Mouse (Mus musculus) midbrain, embryonic 10.5 days (tissue): Measurements from ENCODE around the gene Triobp. TPM values are rescaled to one million over a fixed set of nuclear protein-coding genes. Genes with fewer than 3 reads are reported as not detected.

Experiments
- DNase-seq: peaks from one replicate; pipeline ENCODE4 v3.0.0-alpha.2; 2017; ENCODE audit warnings: low spot score
- H3K27ac ChIP-seq: fragments of 300-500 bp; sonication (generic); replicated peaks from 2 replicates; pipeline ENCODE4 v1.5.1; 2016; ENCODE audit warnings: mild to moderate bottlenecking
- H3K27me3 ChIP-seq: fragments of 300-500 bp; sonication (generic); 2 replicates; pipeline ENCODE4 v1.6.1; 2016; ENCODE audit warnings: low read depth, mild to moderate bottlenecking; ENCODE audit not compliant: poor library complexity, severe bottlenecking
- H3K36me3 ChIP-seq: fragments of 300-500 bp; sonication (generic); 2 replicates; pipeline ENCODE4 v1.6.1; 2016; ENCODE audit warnings: mild to moderate bottlenecking, moderate library complexity
- H3K4me1 ChIP-seq: fragments of 300-500 bp; sonication (generic); 2 replicates; pipeline ENCODE4 v1.6.1; 2016
- H3K4me3 ChIP-seq: fragments of 300-500 bp; sonication (generic); 2 replicates; pipeline ENCODE4 v1.5.1; 2016; ENCODE audit warnings: mild to moderate bottlenecking, moderate library complexity
- H3K9me3 ChIP-seq: fragments of 300-500 bp; sonication (generic); replicated peaks from 2 replicates; pipeline ENCODE4 v1.6.1; 2016; ENCODE audit warnings: mild to moderate bottlenecking
- WGBS: fragments of 180-500 bp; shearing (Covaris S2); methylation state at CpG from one replicate; pipeline ENCODE4 v1.1.7; 2016; 5-methylcytosine and 5-hydroxymethylcytosine counted together
- polyA plus RNA-seq: library from polyadenylated mRNA; unstranded; fragments of >200 nt; fragmentation: Nextera tagmentation; extraction: Ambion mirVana; gene quantifications from 2 replicates; pipeline ENCODE4 v1.2.1, GENCODE M21; 2016

Triobp gene
- polyA plus RNA-seq, 1 experiment from 2014 or later = 39.7 TPM

GRCm38 (mm10) chr15:78914091-78914822, 33.3 kb upstream of the Triobp start:
- DNase-seq = peak; percentile 55
- H3K4me3 ChIP-seq = peak overlapping the region; percentile 91
- H3K4me1 ChIP-seq = peaks cover 51% of the 10 kb centered on the region
- H3K36me3 ChIP-seq = peaks cover 39% of the 10 kb centered on the region
- no peaks in the 10 kb centered on the region for H3K27me3 ChIP-seq
- no peaks in the 10 kb centered on the region for H3K9me3 ChIP-seq
- under 1% methylated on average over 87 of the region's 87 CpGs for WGBS
- peak overlapping the region; percentile 95 for H3K27ac ChIP-seq

GRCm38 (mm10) chr15:78914823-78915659, 32.5 kb upstream of the Triobp start:
- DNase-seq = no peak
- peaks cover 51% of the 10 kb centered on the region for H3K4me1 ChIP-seq
- H3K27me3 ChIP-seq = no peaks in the 10 kb centered on the region
- no peaks in the 10 kb centered on the region for H3K9me3 ChIP-seq
- H3K36me3 ChIP-seq = peaks cover 45% of the 10 kb centered on the region
- WGBS = 55% methylated on average over 8 of the region's 8 CpGs
- peak overlapping the region; percentile 91 for H3K4me3 ChIP-seq
- H3K27ac ChIP-seq = peak overlapping the region; percentile 95

- DNase-seq = peak; percentile 75
- Histone ChIP-seq H3K27me3 (no peaks in the 10 kb centered on the region), H3K36me3 (peaks cover 42% of the 10 kb centered on the region), H3K27ac (peak overlapping the region; percentile 69), H3K4me3 (peak overlapping the region; percentile 91), H3K4me1 (peaks cover 51% of the 10 kb centered on the region), H3K9me3 (no peaks in the 10 kb centered on the region)
- WGBS = 10% methylated on average over 8 of the region's 8 CpGs
These were observed 31.9 kb upstream of the Triobp start for GRCm38 (mm10) chr15:78915660-78916017.

- Histone ChIP-seq H3K27ac (peak overlapping the region; percentile 69), H3K9me3 (no peaks in the 10 kb centered on the region), H3K4me3 (peak overlapping the region; percentile 91), H3K27me3 (no peaks in the 10 kb centered on the region), H3K4me1 (peaks cover 50% of the 10 kb centered on the region), H3K36me3 (peaks cover 41% of the 10 kb centered on the region)
- 58% methylated on average over 12 of the region's 12 CpGs for WGBS
- no peak for DNase-seq
These were observed 31.3 kb upstream of the Triobp start for GRCm38 (mm10) chr15:78916052-78916826.

- Histone ChIP-seq H3K36me3 (peaks cover 41% of the 10 kb centered on the region), H3K27me3 (no peaks in the 10 kb centered on the region), H3K27ac (no peak overlapping the region), H3K9me3 (no peaks in the 10 kb centered on the region), H3K4me3 (no peak overlapping the region), H3K4me1 (peaks cover 39% of the 10 kb centered on the region)
- 95% methylated on average over 23 of the region's 23 CpGs for WGBS
- no peak for DNase-seq
These were observed 29.4 kb upstream of the Triobp start for GRCm38 (mm10) chr15:78918126-78918525.

- no peaks in the 10 kb centered on the region for H3K27me3 ChIP-seq
- H3K36me3 ChIP-seq = peaks cover 41% of the 10 kb centered on the region
- no peaks in the 10 kb centered on the region for H3K9me3 ChIP-seq
- H3K27ac ChIP-seq = no peak overlapping the region
- no peak overlapping the region for H3K4me3 ChIP-seq
- 88% methylated on average over 12 of the region's 12 CpGs for WGBS
- peaks cover 35% of the 10 kb centered on the region for H3K4me1 ChIP-seq
- no peak for DNase-seq
These were observed 27.6 kb upstream of the Triobp start for GRCm38 (mm10) chr15:78919914-78920313.

GRCm38 (mm10) chr15:78922700-78923099, 24.8 kb upstream of the Triobp start:
- H3K36me3 ChIP-seq = peaks cover 23% of the 10 kb centered on the region
- DNase-seq = no peak
- peaks cover 41% of the 10 kb centered on the region for H3K4me1 ChIP-seq
- no peak overlapping the region for H3K27ac ChIP-seq
- H3K4me3 ChIP-seq = no peak overlapping the region
- H3K27me3 ChIP-seq = peaks cover 28% of the 10 kb centered on the region
- H3K9me3 ChIP-seq = no peaks in the 10 kb centered on the region
- WGBS = 85% methylated on average over 7 of the region's 7 CpGs

GRCm38 (mm10) chr15:78923585-78923984, 23.9 kb upstream of the Triobp start:
- Histone ChIP-seq H3K4me1 (peaks cover 50% of the 10 kb centered on the region), H3K27ac (peak overlapping the region; percentile 59), H3K9me3 (no peaks in the 10 kb centered on the region), H3K4me3 (no peak overlapping the region), H3K36me3 (peaks cover 16% of the 10 kb centered on the region), H3K27me3 (peaks cover 34% of the 10 kb centered on the region)
- WGBS = 74% methylated on average over 6 of the region's 6 CpGs
- no peak for DNase-seq

GRCm38 (mm10) chr15:78925129-78925528, 22.4 kb upstream of the Triobp start:
- H3K27ac ChIP-seq = peak overlapping the region; percentile 84

GRCm38 (mm10) chr15:78926021-78926919, 21.3 kb upstream of the Triobp start, which contains the start of gene Lgals1:
Lgals1 (plus strand) TSS chr15:78926725.
- Histone ChIP-seq H3K4me3 (peak within 1 kb of the TSS; percentile 51), H3K27me3 (peaks cover 39% of the 10 kb centered on the region), H3K36me3 (no peaks in the 10 kb centered on the region; the same call in 1 of the 2 replicates), H3K27ac (peak within 1 kb of the TSS; percentile 84), H3K9me3 (no peaks in the 10 kb centered on the region), H3K4me1 (peaks cover 51% of the 10 kb centered on the region)
- peak; percentile 78 for DNase-seq
- WGBS = 6% methylated on average over 20 of the region's 20 CpGs

More at GRCm38 (mm10) chr15:78925129-78925528, 22.4 kb upstream of the Triobp start:
- H3K27me3 ChIP-seq = peaks cover 39% of the 10 kb centered on the region
- H3K4me3 ChIP-seq = 0 out of 2 replicates have a peak overlapping the region, but pooled peaks have one; percentile 51
- H3K36me3 ChIP-seq = peaks cover 2% of the 10 kb centered on the region; the same call in 1 of the 2 replicates
- no peaks in the 10 kb centered on the region for H3K9me3 ChIP-seq
- peaks cover 51% of the 10 kb centered on the region for H3K4me1 ChIP-seq
- DNase-seq = no peak
- WGBS = 28% methylated on average over 8 of the region's 8 CpGs

GRCm38 (mm10) chr15:78927021-78927787, 20.3 kb upstream of the Triobp start:
- 21% methylated on average over 15 of the region's 15 CpGs for WGBS
- peak overlapping the region; percentile 51 for H3K4me3 ChIP-seq
- no peaks in the 10 kb centered on the region for H3K9me3 ChIP-seq
- peak; percentile 33 for DNase-seq
- peak overlapping the region; percentile 84 for H3K27ac ChIP-seq
- H3K36me3 ChIP-seq = no peaks in the 10 kb centered on the region; the same call in 1 of the 2 replicates
- H3K27me3 ChIP-seq = peaks cover 39% of the 10 kb centered on the region
- peaks cover 51% of the 10 kb centered on the region for H3K4me1 ChIP-seq
